In the genomic region with DNA sequence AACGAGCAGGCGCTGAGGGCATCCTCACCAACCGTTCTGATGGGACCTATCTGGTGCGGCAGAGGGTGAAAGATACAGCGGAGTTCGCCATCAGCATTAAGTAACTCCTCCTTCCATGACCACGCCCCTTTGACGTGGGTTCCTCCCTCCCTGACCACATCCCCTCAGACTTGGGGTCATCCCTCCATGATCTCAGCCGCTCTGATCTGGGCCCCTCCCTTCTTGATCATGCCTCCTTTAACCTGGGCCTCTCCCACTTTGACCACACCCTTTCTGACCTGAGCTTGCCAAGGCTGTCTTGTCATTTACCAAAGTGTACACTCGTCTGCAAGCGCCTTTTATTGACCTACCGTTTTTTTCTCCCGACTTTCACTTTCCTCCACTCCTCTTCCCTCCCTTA, we compare ENCODE assay signal across 20 mouse cellular contexts. TPM values are rescaled to one million over a fixed set of nuclear protein-coding genes. Genes with fewer than 3 reads are reported as not detected.
DNase-seq lines count a peak whose midpoint lies in the region; ATAC-seq and TF ChIP-seq lines count a peak whose summit lies in the region.
"Had no signal": no experiment of that assay in that cellular context is flagged by ENCODE, and none has a peak within 500 bp of the region (broad histone marks: within the 10 kb centered on the region; RNA-seq: fewer than 3 reads in every experiment).

No protein-coding gene starts in this region.

- H3K27ac ChIP-seq in intestine, embryonic 16.5 days (ENCODE audit: low read length): no peak overlapping the region
- no peak overlapping the region for H3K27ac ChIP-seq in stomach, postnatal 0 days (replicated peaks)
- H3K27ac ChIP-seq in embryonic facial prominence, embryonic 10.5 days (replicated peaks): no peak overlapping the region
- H3K27ac ChIP-seq: embryonic facial prominence, embryonic 15.5 days; forebrain, embryonic 13.5 days; heart, embryonic 13.5 days; layer of hippocampus, adult 2 months; macrophage; neural tube, embryonic 12.5 days had no signal

- no peaks in the 10 kb centered on the region for H3K4me1 ChIP-seq in intestine, embryonic 16.5 days (ENCODE audit: control insufficient read depth, insufficient read depth, low read length)
- no peaks in the 10 kb centered on the region for H3K4me1 ChIP-seq in stomach, postnatal 0 days (replicated peaks; ENCODE audit: control insufficient read depth, insufficient read depth)
- H3K4me1 ChIP-seq in embryonic facial prominence, embryonic 10.5 days: no peaks in the 10 kb centered on the region
- H3K4me1 ChIP-seq: embryonic facial prominence, embryonic 15.5 days; forebrain, embryonic 13.5 days; heart, embryonic 13.5 days; neural tube, embryonic 12.5 days had no signal

- 33% methylated on average over 13 of the region's 13 CpGs for WGBS in intestine, embryonic 16.5 days
- 32% methylated on average over 13 of the region's 13 CpGs for WGBS in stomach, postnatal 0 days
- 30% methylated on average over 13 of the region's 13 CpGs for WGBS in embryonic facial prominence, embryonic 10.5 days

- no peaks in the 10 kb centered on the region for H3K9me3 ChIP-seq in intestine, embryonic 16.5 days (ENCODE audit: control insufficient read depth, low read length)
- H3K9me3 ChIP-seq in stomach, postnatal 0 days (ENCODE audit: control insufficient read depth, low read length): no peaks in the 10 kb centered on the region
- H3K9me3 ChIP-seq in embryonic facial prominence, embryonic 10.5 days: no peaks in the 10 kb centered on the region
- H3K9me3 ChIP-seq: embryonic facial prominence, embryonic 15.5 days; forebrain, embryonic 13.5 days; G1E; heart, embryonic 13.5 days; neural tube, embryonic 12.5 days had no signal

- TF ChIP-seq EP300 in stomach, postnatal 0 days (optimal IDR thresholded peaks at IDR 0.05): no peak

- no peaks in the 10 kb centered on the region for H3K36me3 ChIP-seq in intestine, embryonic 16.5 days (ENCODE audit: control insufficient read depth, insufficient read depth, low read length)
- H3K36me3 ChIP-seq in stomach, postnatal 0 days (ENCODE audit: control insufficient read depth, insufficient read depth, low read length): no peaks in the 10 kb centered on the region
- H3K36me3 ChIP-seq in embryonic facial prominence, embryonic 10.5 days (replicated peaks): no peaks in the 10 kb centered on the region
- H3K36me3 ChIP-seq: embryonic facial prominence, embryonic 15.5 days; heart, embryonic 13.5 days; neural tube, embryonic 12.5 days had no signal

- peak; percentile 5 for DNase-seq in embryo, embryonic 11 days
- no peak for DNase-seq in embryo, embryonic 10 days (ENCODE audit: low spot score)
- peak; percentile 22 for DNase-seq in lung, postnatal 10 days
- DNase-seq in lung, postnatal 4 days: no peak
- peak; percentile 25 for DNase-seq in stomach, postnatal 0 days (ENCODE audit: low spot score)
- no peak for DNase-seq in embryonic facial prominence, embryonic 10.5 days (ENCODE audit: low spot score)
- DNase-seq in spleen, postnatal 36 days (ENCODE audit: low spot score in 2 of 2): no peak
- DNase-seq: adrenal gland, postnatal 36 days; cerebellum, postnatal 36 days; gastrocnemius, postnatal 14 days; kidney, adult 8-10 months had no signal

- 0 out of 2 replicates have a peak, but pooled peaks have one; percentile 73 for ATAC-seq in intestine, embryonic 16.5 days
- ATAC-seq in stomach, postnatal 0 days (ENCODE audit: low FRiP score, low TSS enrichment): peak; percentile 66; the same call in 1 of the 2 replicates
- ATAC-seq: forebrain, embryonic 13.5 days; midbrain, embryonic 16.5 days had no signal

- TF ChIP-seq CTCF in stomach, postnatal 0 days (IDR thresholded peaks at IDR 0.05; ENCODE audit: low read depth): no peak

- no peak overlapping the region for H3K4me2 ChIP-seq in intestine, embryonic 16.5 days (ENCODE audit: low read depth, low read length)
- H3K4me2 ChIP-seq in stomach, postnatal 0 days (replicated peaks; ENCODE audit: low read depth): no peak overlapping the region
- H3K4me2 ChIP-seq: embryonic facial prominence, embryonic 15.5 days; forebrain, embryonic 13.5 days; heart, embryonic 13.5 days; neural tube, embryonic 12.5 days had no signal

- H3K9ac ChIP-seq in intestine, embryonic 16.5 days (ENCODE audit: low read depth, low read length): no peak overlapping the region
- no peak overlapping the region for H3K9ac ChIP-seq in stomach, postnatal 0 days (ENCODE audit: low read length)
- H3K9ac ChIP-seq: embryonic facial prominence, embryonic 15.5 days; forebrain, embryonic 13.5 days; heart, embryonic 13.5 days; neural tube, embryonic 12.5 days had no signal

- no peak overlapping the region; the same call in 1 of the 2 replicates for H3K4me3 ChIP-seq in intestine, embryonic 16.5 days (ENCODE audit: low read length)
- no peak overlapping the region for H3K4me3 ChIP-seq in stomach, postnatal 0 days (ENCODE audit: low read depth, low read length)
- no peak overlapping the region for H3K4me3 ChIP-seq in embryonic facial prominence, embryonic 10.5 days
- H3K4me3 ChIP-seq: embryonic facial prominence, embryonic 15.5 days; forebrain, embryonic 13.5 days; heart, embryonic 13.5 days; layer of hippocampus, adult 2 months; neural tube, embryonic 12.5 days had no signal

- no peaks in the 10 kb centered on the region for H3K27me3 ChIP-seq in intestine, embryonic 16.5 days (replicated peaks; ENCODE audit: control insufficient read depth, insufficient read depth, low read length)
- no peaks in the 10 kb centered on the region for H3K27me3 ChIP-seq in stomach, postnatal 0 days (ENCODE audit: control insufficient read depth, insufficient read depth, low read length)
- no peaks in the 10 kb centered on the region for H3K27me3 ChIP-seq in embryonic facial prominence, embryonic 10.5 days (replicated peaks; ENCODE audit: low read depth, poor library complexity, severe bottlenecking)
- H3K27me3 ChIP-seq: embryonic facial prominence, embryonic 15.5 days; forebrain, embryonic 13.5 days; heart, embryonic 13.5 days; neural tube, embryonic 12.5 days had no signal

RNA-seq across cellular contexts. Expression of a gene that starts 32.9 kb away (rescaled TPM):
- 2.4 and 2.8 TPM in 2 replicates for polyA plus RNA-seq in intestine, embryonic 16.5 days (2015; fragmentation: Nextera tagmentation; extraction: Ambion mirVana)
- 1.4 and 1.6 TPM in 2 replicates for polyA plus RNA-seq in stomach, postnatal 0 days (2015; fragmentation: Nextera tagmentation; extraction: Ambion mirVana)
- 1.4 and 1.6 TPM in 2 replicates for polyA plus RNA-seq in embryonic facial prominence, embryonic 10.5 days (2016; fragmentation: Nextera tagmentation; extraction: Ambion mirVana)

RNA-seq across cellular contexts. Expression of a gene that starts 46.7 kb away (rescaled TPM):
- polyA plus RNA-seq in intestine, embryonic 16.5 days (2015; fragmentation: Nextera tagmentation; extraction: Ambion mirVana): 5.8 and 6.3 TPM in 2 replicates
- polyA plus RNA-seq in stomach, postnatal 0 days (2015; fragmentation: Nextera tagmentation; extraction: Ambion mirVana): 4.6 and 4.8 TPM in 2 replicates
- 1.4 and 1.9 TPM in 2 replicates for polyA plus RNA-seq in embryonic facial prominence, embryonic 10.5 days (2016; fragmentation: Nextera tagmentation; extraction: Ambion mirVana)

Comparison
In these comparisons a context has a peak if more than half of its experiments do, and no peak if none do; other contexts are left out.
1. DNase-seq: peak in embryo, embryonic 11 days (single experiment), lung, postnatal 10 days (single experiment) and stomach, postnatal 0 days (single experiment); none in embryo, embryonic 10 days (single experiment), lung, postnatal 4 days (0 of 2), embryonic facial prominence, embryonic 10.5 days (single experiment) and spleen, postnatal 36 days (0 of 2).